Mouse (Mus musculus): Measurements from ENCODE around the gene Cox14. TPM values are rescaled to one million over a fixed set of nuclear protein-coding genes. Genes with fewer than 3 reads are reported as not detected.

Gene Cox14
- polyA plus RNA-seq, 1 experiment from 2014 or later = 180 TPM

- DNase-seq (ENCODE audit: low spot score) (no peak), ATAC-seq (ENCODE audit: low read depth) (no peak)
- H3K4me1 ChIP-seq (ENCODE audit: control insufficient read depth, insufficient read depth, low read length) = peaks cover 15% of the 10 kb centered on the region
- H3K4me3 ChIP-seq (ENCODE audit: low read depth, low read length) = peak overlapping the region; percentile 66
- peak overlapping the region; percentile 32 for H3K9ac ChIP-seq (ENCODE audit: low read depth, low read length)
- WGBS = 47% methylated on average over 5 of the region's 5 CpGs
- H3K9me3 ChIP-seq (ENCODE audit: control insufficient read depth, low read length) = no peaks in the 10 kb centered on the region
- H3K27ac ChIP-seq (replicated peaks; ENCODE audit: low read depth, low read length) = peak overlapping the region; percentile 23
- no peaks in the 10 kb centered on the region for H3K27me3 ChIP-seq (replicated peaks; ENCODE audit: control insufficient read depth, insufficient read depth, low read length)
- H3K36me3 ChIP-seq (ENCODE audit: control insufficient read depth, insufficient read depth, low read length) = peaks cover 49% of the 10 kb centered on the region
- H3K4me2 ChIP-seq (ENCODE audit: low read depth, low read length) = peak overlapping the region; percentile 80
Measured at GRCm38 (mm10) chr15:99703676-99704040, 21.8 kb upstream of the Cox14 start.

- WGBS = 38% methylated on average over 21 of the region's 23 CpGs
- peak overlapping the region; percentile 80 for H3K4me2 ChIP-seq (ENCODE audit: low read depth, low read length)
- no peaks in the 10 kb centered on the region for H3K9me3 ChIP-seq (ENCODE audit: control insufficient read depth, low read length)
- no peak for ATAC-seq (ENCODE audit: low read depth)
- DNase-seq (ENCODE audit: low spot score) = no peak
- no peak overlapping the region for H3K4me3 ChIP-seq (ENCODE audit: low read depth, low read length)
- peaks cover 15% of the 10 kb centered on the region for H3K4me1 ChIP-seq (ENCODE audit: control insufficient read depth, insufficient read depth, low read length)
- peak overlapping the region; percentile 23 for H3K27ac ChIP-seq (replicated peaks; ENCODE audit: low read depth, low read length)
- H3K36me3 ChIP-seq (ENCODE audit: control insufficient read depth, insufficient read depth, low read length) = peaks cover 54% of the 10 kb centered on the region
- H3K9ac ChIP-seq (ENCODE audit: low read depth, low read length) = peak overlapping the region; percentile 32
- no peaks in the 10 kb centered on the region for H3K27me3 ChIP-seq (replicated peaks; ENCODE audit: control insufficient read depth, insufficient read depth, low read length)
Measured at GRCm38 (mm10) chr15:99704041-99704681, 21.3 kb upstream of the Cox14 start.

- DNase-seq (ENCODE audit: low spot score) (no peak), ATAC-seq (ENCODE audit: low read depth) (no peak)
- Histone ChIP-seq H3K9me3 (ENCODE audit: control insufficient read depth, low read length) (no peaks in the 10 kb centered on the region), H3K27ac (replicated peaks; ENCODE audit: low read depth, low read length) (peak overlapping the region; percentile 23), H3K4me3 (ENCODE audit: low read depth, low read length) (no peak overlapping the region), H3K4me2 (ENCODE audit: low read depth, low read length) (no peak overlapping the region; the same call in 1 of the 2 replicates), H3K9ac (ENCODE audit: low read depth, low read length) (no peak overlapping the region), H3K36me3 (ENCODE audit: control insufficient read depth, insufficient read depth, low read length) (peaks cover 61% of the 10 kb centered on the region), H3K27me3 (replicated peaks; ENCODE audit: control insufficient read depth, insufficient read depth, low read length) (no peaks in the 10 kb centered on the region), H3K4me1 (ENCODE audit: control insufficient read depth, insufficient read depth, low read length) (peaks cover 15% of the 10 kb centered on the region)
- WGBS = 58% methylated on average over 7 of the region's 7 CpGs
Measured at GRCm38 (mm10) chr15:99704881-99705280, 20.5 kb upstream of the Cox14 start.

- peak within 1 kb of the TSS; percentile 23 for H3K27ac ChIP-seq (replicated peaks; ENCODE audit: low read depth, low read length)
- H3K27me3 ChIP-seq (replicated peaks; ENCODE audit: control insufficient read depth, insufficient read depth, low read length) = no peaks in the 10 kb centered on the region
- H3K4me2 ChIP-seq (ENCODE audit: low read depth, low read length) = peak within 1 kb of the TSS; percentile 80
- H3K9ac ChIP-seq (ENCODE audit: low read depth, low read length) = peak within 1 kb of the TSS; percentile 32
- peaks cover 15% of the 10 kb centered on the region for H3K4me1 ChIP-seq (ENCODE audit: control insufficient read depth, insufficient read depth, low read length)
- ATAC-seq (ENCODE audit: low read depth) (no peak), DNase-seq (ENCODE audit: low spot score) (no peak)
- no peak within 1 kb of the TSS for H3K4me3 ChIP-seq (ENCODE audit: low read depth, low read length)
- H3K36me3 ChIP-seq (ENCODE audit: control insufficient read depth, insufficient read depth, low read length) = peaks cover 68% of the 10 kb centered on the region
- no peaks in the 10 kb centered on the region for H3K9me3 ChIP-seq (ENCODE audit: control insufficient read depth, low read length)
- 69% methylated on average over 11 of the region's 11 CpGs for WGBS
Measured at GRCm38 (mm10) chr15:99705440-99706048, 19.9 kb upstream of the Cox14 start, which contains the start of gene Gm17349. Gm17349 (minus strand) TSS chr15:99705490.

- no peak overlapping the region for H3K9ac ChIP-seq (ENCODE audit: low read depth, low read length)
- H3K36me3 ChIP-seq (ENCODE audit: control insufficient read depth, insufficient read depth, low read length) = peaks cover 94% of the 10 kb centered on the region
- H3K27ac ChIP-seq (replicated peaks; ENCODE audit: low read depth, low read length) = no peak overlapping the region
- no peak for ATAC-seq (ENCODE audit: low read depth)
- no peaks in the 10 kb centered on the region for H3K9me3 ChIP-seq (ENCODE audit: control insufficient read depth, low read length)
- no peaks in the 10 kb centered on the region for H3K27me3 ChIP-seq (replicated peaks; ENCODE audit: control insufficient read depth, insufficient read depth, low read length)
- peaks cover 9% of the 10 kb centered on the region for H3K4me1 ChIP-seq (ENCODE audit: control insufficient read depth, insufficient read depth, low read length)
- DNase-seq (ENCODE audit: low spot score) = no peak
- WGBS = 96% methylated on average over 13 of the region's 13 CpGs
- H3K4me3 ChIP-seq (ENCODE audit: low read depth, low read length) = no peak overlapping the region
- no peak overlapping the region for H3K4me2 ChIP-seq (ENCODE audit: low read depth, low read length)
Measured at GRCm38 (mm10) chr15:99708176-99708575, 17.2 kb upstream of the Cox14 start.

- ATAC-seq (ENCODE audit: low read depth) = no peak
- H3K27me3 ChIP-seq (replicated peaks; ENCODE audit: control insufficient read depth, insufficient read depth, low read length) = no peaks in the 10 kb centered on the region
- no peaks in the 10 kb centered on the region for H3K4me1 ChIP-seq (ENCODE audit: control insufficient read depth, insufficient read depth, low read length)
- H3K4me2 ChIP-seq (ENCODE audit: low read depth, low read length) = no peak overlapping the region
- no peak overlapping the region for H3K9ac ChIP-seq (ENCODE audit: low read depth, low read length)
- H3K9me3 ChIP-seq (ENCODE audit: control insufficient read depth, low read length) = no peaks in the 10 kb centered on the region
- WGBS = 86% methylated on average over 10 of the region's 10 CpGs
- H3K36me3 ChIP-seq (ENCODE audit: control insufficient read depth, insufficient read depth, low read length) = peaks cover 94% of the 10 kb centered on the region
- H3K27ac ChIP-seq (replicated peaks; ENCODE audit: low read depth, low read length) = no peak overlapping the region
- H3K4me3 ChIP-seq (ENCODE audit: low read depth, low read length) = no peak overlapping the region
- DNase-seq (ENCODE audit: low spot score) = no peak
Measured at GRCm38 (mm10) chr15:99710221-99711190, 14.9 kb upstream of the Cox14 start.

- DNase-seq (ENCODE audit: low spot score) = no peak
- H3K4me1 ChIP-seq (ENCODE audit: control insufficient read depth, insufficient read depth, low read length) = no peaks in the 10 kb centered on the region
- no peak for ATAC-seq (ENCODE audit: low read depth)
- H3K9ac ChIP-seq (ENCODE audit: low read depth, low read length) = no peak overlapping the region
- H3K4me3 ChIP-seq (ENCODE audit: low read depth, low read length) = no peak overlapping the region
- peaks cover 86% of the 10 kb centered on the region for H3K36me3 ChIP-seq (ENCODE audit: control insufficient read depth, insufficient read depth, low read length)
- H3K27ac ChIP-seq (replicated peaks; ENCODE audit: low read depth, low read length) = no peak overlapping the region
- no peaks in the 10 kb centered on the region for H3K9me3 ChIP-seq (ENCODE audit: control insufficient read depth, low read length)
- no peaks in the 10 kb centered on the region for H3K27me3 ChIP-seq (replicated peaks; ENCODE audit: control insufficient read depth, insufficient read depth, low read length)
- WGBS = 82% methylated on average over 3 of the region's 3 CpGs
- H3K4me2 ChIP-seq (ENCODE audit: low read depth, low read length) = no peak overlapping the region
Measured at GRCm38 (mm10) chr15:99711491-99711890, 13.9 kb upstream of the Cox14 start.

- no peak overlapping the region for H3K4me3 ChIP-seq (ENCODE audit: low read depth, low read length)
- WGBS = 50% methylated on average over 13 of the region's 13 CpGs
- no peak for ATAC-seq (ENCODE audit: low read depth)
Measured at GRCm38 (mm10) chr15:99712666-99713559, 12.5 kb upstream of the Cox14 start.

More at GRCm38 (mm10) chr15:99712666-99713559, 12.5 kb upstream of the Cox14 start:
- no peaks in the 10 kb centered on the region for H3K27me3 ChIP-seq (replicated peaks; ENCODE audit: control insufficient read depth, insufficient read depth, low read length)
- no peaks in the 10 kb centered on the region for H3K4me1 ChIP-seq (ENCODE audit: control insufficient read depth, insufficient read depth, low read length)
- H3K9ac ChIP-seq (ENCODE audit: low read depth, low read length) = 0 out of 2 replicates have a peak overlapping the region, but pooled peaks have one; percentile 22
- H3K9me3 ChIP-seq (ENCODE audit: control insufficient read depth, low read length) = no peaks in the 10 kb centered on the region
- no peak for DNase-seq (ENCODE audit: low spot score)
- H3K27ac ChIP-seq (replicated peaks; ENCODE audit: low read depth, low read length) = no peak overlapping the region
- no peak overlapping the region for H3K4me2 ChIP-seq (ENCODE audit: low read depth, low read length)
- H3K36me3 ChIP-seq (ENCODE audit: control insufficient read depth, insufficient read depth, low read length) = peaks cover 72% of the 10 kb centered on the region
